Mouse (Mus musculus) forebrain, embryonic 15.5 days (tissue): ENCODE data around the gene Csf3r. TPM values are rescaled to one million over a fixed set of nuclear protein-coding genes. Genes with fewer than 3 reads are reported as not detected.

Experiments
- ATAC-seq: fragments of 200-750 bp; cut with Nextera tagmentation; replicated peaks from 2 replicates; pipeline ENCODE4 v1.8.0; 2017; ENCODE audit warnings: mild to moderate bottlenecking, moderate TSS enrichment, moderate library complexity
- H3K27ac ChIP-seq: fragments of 300-500 bp; sonication (generic); replicated peaks from 2 replicates; pipeline ENCODE4 v1.5.1; 2015; ENCODE audit warnings: mild to moderate bottlenecking, inconsistent platforms
- H3K27me3 ChIP-seq: fragments of 300-500 bp; sonication (generic); 2 replicates; pipeline ENCODE4 v1.6.1; 2015; ENCODE audit warnings: inconsistent platforms
- H3K36me3 ChIP-seq: fragments of 300-500 bp; sonication (generic); 2 replicates; pipeline ENCODE4 v1.6.1; 2015; ENCODE audit warnings: mild to moderate bottlenecking, inconsistent platforms
- H3K4me1 ChIP-seq: fragments of 300-500 bp; sonication (generic); 2 replicates; pipeline ENCODE4 v1.6.1; 2015; ENCODE audit warnings: inconsistent platforms
- H3K4me2 ChIP-seq: fragments of 300-500 bp; sonication (generic); replicated peaks from 2 replicates; pipeline ENCODE4 v1.6.1; 2015; ENCODE audit warnings: mild to moderate bottlenecking, inconsistent platforms
- H3K4me3 ChIP-seq: fragments of 300-500 bp; sonication (generic); 2 replicates; pipeline ENCODE4 v1.5.1; 2015; ENCODE audit warnings: mild to moderate bottlenecking, inconsistent platforms
- H3K9ac ChIP-seq: fragments of 300-500 bp; sonication (generic); replicated peaks from 2 replicates; pipeline ENCODE4 v1.6.1; 2015; ENCODE audit warnings: mild to moderate bottlenecking, inconsistent platforms
- H3K9me3 ChIP-seq: fragments of 300-500 bp; sonication (generic); 2 replicates; pipeline ENCODE4 v1.6.1; 2016; ENCODE audit warnings: inconsistent platforms
- WGBS: fragments of 180-500 bp; shearing (Covaris S2); methylation state at CpG from one replicate; pipeline ENCODE4 v1.1.7; 2015; ENCODE audit warnings: mixed read lengths; 5-methylcytosine and 5-hydroxymethylcytosine counted together
- polyA plus RNA-seq: library from polyadenylated mRNA; unstranded; fragments of >200 nt; fragmentation: Nextera tagmentation; extraction: Ambion mirVana; gene quantifications from 2 replicates; pipeline ENCODE4 v1.2.1, GENCODE M21; 2015

The Csf3r gene
- polyA plus RNA-seq, 1 experiment from 2014 or later, result 0.48 TPM

GRCm38 (mm10) chr4:126090848-126091124, 66.4 kb downstream of the Csf3r start:
- Histone ChIP-seq H3K9me3 (no peaks in the 10 kb centered on the region), H3K36me3 (no peaks in the 10 kb centered on the region; the same call in 1 of the 2 replicates), H3K27me3 (no peaks in the 10 kb centered on the region), H3K4me1 (no peaks in the 10 kb centered on the region; the same call in 1 of the 2 replicates), H3K4me3 (no peak overlapping the region), H3K27ac (no peak overlapping the region), H3K4me2 (no peak overlapping the region), H3K9ac (no peak overlapping the region)
- 84% methylated on average over 4 of the region's 4 CpGs for WGBS
- no peak for ATAC-seq

DNA sequence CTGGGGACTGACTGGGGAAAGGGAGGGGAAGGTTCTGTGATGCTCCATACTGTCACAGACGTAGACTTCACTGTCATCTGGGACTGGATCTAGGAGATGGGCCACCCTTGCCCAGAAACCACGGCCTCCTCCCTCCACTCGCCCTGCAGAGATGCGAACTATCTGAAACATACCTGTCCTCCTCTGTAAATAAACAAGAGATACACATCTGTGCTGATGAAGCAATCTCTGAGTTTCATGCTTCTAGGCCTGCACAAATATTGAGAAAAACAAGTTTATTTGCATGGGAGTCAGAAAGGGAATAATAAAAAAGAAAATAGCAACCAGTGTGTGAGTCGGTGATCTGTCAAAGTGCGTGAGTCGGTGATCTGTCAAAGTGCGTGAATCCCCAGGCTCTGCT, 67.5 kb downstream of the Csf3r start:
- no peaks in the 10 kb centered on the region; the same call in 1 of the 2 replicates for H3K36me3 ChIP-seq
- no peak overlapping the region for H3K4me2 ChIP-seq
- WGBS, result 89% methylated on average over 8 of the region's 8 CpGs
- ATAC-seq, result no peak
- no peak overlapping the region for H3K9ac ChIP-seq
- peaks cover 2% of the 10 kb centered on the region; the same call in 1 of the 2 replicates for H3K4me1 ChIP-seq
- H3K27me3 ChIP-seq, result no peaks in the 10 kb centered on the region
- no peak overlapping the region for H3K4me3 ChIP-seq
- no peaks in the 10 kb centered on the region for H3K9me3 ChIP-seq
- no peak overlapping the region for H3K27ac ChIP-seq

Other genes starting within 250 kb of the Csf3r start
- 113 TPM in 2 replicates for gene Mrps15, start 22.4 kb downstream of the Csf3r start, polyA plus RNA-seq
- gene Oscp1, start 34.0 kb downstream of the Csf3r start, polyA plus RNA-seq, result 35.3 TPM in 2 replicates
- 58.9 and 63.8 TPM in 2 replicates for gene Lsm10, start 72.1 kb downstream of the Csf3r start, polyA plus RNA-seq
- gene Stk40, start 79.4 kb downstream of the Csf3r start, polyA plus RNA-seq, result 35.3 and 35.4 TPM in 2 replicates
- 9.2 and 10.1 TPM in 2 replicates for gene Eva1b, start 123.2 kb downstream of the Csf3r start, polyA plus RNA-seq
- gene Sh3d21, start 138.9 kb downstream of the Csf3r start, polyA plus RNA-seq, result 0.86 and 0.88 TPM in 2 replicates
- gene Thrap3, start 178.2 kb downstream of the Csf3r start, polyA plus RNA-seq, result 179 and 185 TPM in 2 replicates
- gene Map7d1, start 231.8 kb downstream of the Csf3r start, polyA plus RNA-seq, result 76.8 and 79.6 TPM in 2 replicates
- 175 and 182 TPM in 2 replicates for gene Trappc3, start 237.8 kb downstream of the Csf3r start, polyA plus RNA-seq